Mouse (Mus musculus) midbrain, postnatal 0 days (tissue): ENCODE measurements around the gene Gm14124. TPM values are rescaled to one million over a fixed set of nuclear protein-coding genes. Genes with fewer than 3 reads are reported as not detected.
A peak's percentile ranks its signal among the peaks of the same experiment; 100 is the strongest.
"Not testable (repeated sequence)": the region's sequence is repeated elsewhere in the genome, so short reads cannot be mapped to it uniquely, and the experiment has no call there.

ENCODE experiments used
- ATAC-seq: fragments of 200-750 bp; cut with Nextera tagmentation; 2 replicates; pipeline ENCODE4 v1.8.0; 2017; ENCODE audit warnings: moderate number of reproducible peaks, mild to moderate bottlenecking, moderate TSS enrichment, moderate library complexity; ENCODE audit not compliant: low FRiP score
- DNase-seq: peaks from one replicate; pipeline ENCODE4 v3.0.0-alpha.2; 2015; ENCODE audit warnings: low spot score
- H3K27ac ChIP-seq: fragments of 300-500 bp; sonication (generic); 2 replicates; pipeline ENCODE4 v1.5.1; 2014; ENCODE audit warnings: low read depth, mild to moderate bottlenecking, low read length, mixed read lengths
- H3K27me3 ChIP-seq: fragments of 300-500 bp; sonication (generic); 2 replicates; pipeline ENCODE4 v1.6.1; 2014; ENCODE audit warnings: low read length, control low read depth, mixed read lengths; ENCODE audit not compliant: insufficient read depth
- H3K36me3 ChIP-seq: fragments of 300-500 bp; sonication (generic); 2 replicates; pipeline ENCODE4 v1.6.1; 2014; ENCODE audit warnings: low read length, control low read depth, mixed read lengths; ENCODE audit not compliant: insufficient read depth
- H3K4me1 ChIP-seq: fragments of 300-500 bp; sonication (generic); 2 replicates; pipeline ENCODE4 v1.6.1; 2014; ENCODE audit warnings: mild to moderate bottlenecking, control low read depth, antibody characterized with exemption, low read length, mixed read lengths; ENCODE audit not compliant: insufficient read depth
- H3K4me2 ChIP-seq: fragments of 300-500 bp; sonication (generic); 2 replicates; pipeline ENCODE4 v1.6.1; 2014; ENCODE audit warnings: low read depth, mild to moderate bottlenecking, low read length, mixed read lengths; ENCODE audit not compliant: poor library complexity, severe bottlenecking
- H3K4me3 ChIP-seq: fragments of 300-500 bp; sonication (generic); 2 replicates; pipeline ENCODE4 v1.5.1; 2014; ENCODE audit warnings: low read depth, mild to moderate bottlenecking, low read length, moderate library complexity
- H3K9ac ChIP-seq: fragments of 300-500 bp; sonication (generic); replicated peaks from 2 replicates; pipeline ENCODE4 v1.6.1; 2014; ENCODE audit warnings: mild to moderate bottlenecking, low read length, moderate library complexity, mixed read lengths; ENCODE audit not compliant: poor library complexity, severe bottlenecking
- H3K9me3 ChIP-seq: fragments of 300-500 bp; sonication (generic); 2 replicates; pipeline ENCODE4 v1.6.1; 2016; ENCODE audit warnings: low read length, control low read depth
- CTCF ChIP-seq: IDR thresholded peaks from 2 replicates; pipeline ENCODE4 v1.5.1; 2016; ENCODE audit warnings: antibody characterized with exemption, mild to moderate bottlenecking
- WGBS: fragments of 180-500 bp; shearing (Covaris S2); extraction: QIAGEN DNeasy Blood & Tissue Kit; methylation state at CpG from one replicate; pipeline ENCODE4 v1.1.7; 2014; 5-methylcytosine and 5-hydroxymethylcytosine counted together
- polyA plus RNA-seq: library from polyadenylated mRNA; unstranded; fragments of >200 nt; fragmentation: Nextera tagmentation; extraction: Ambion mirVana; gene quantifications from 2 replicates; pipeline ENCODE4 v1.2.1, GENCODE M21; 2015
- total RNA-seq: library from RNA; depleted of rRNA; stranded (reverse); fragments of >200 nt; gene quantifications from 2 replicates; pipeline ENCODE4 v1.2.3, GENCODE M21; 2014; rRNA removed

Gm14124 gene
- 0.09 TPM in 1 of 2 replicates, not detected in the other for total RNA-seq
- not detected in 2 replicates for polyA plus RNA-seq

- H3K36me3 ChIP-seq, DNase-seq, H3K4me3 ChIP-seq, H3K27me3 ChIP-seq, H3K9me3 ChIP-seq, H3K9ac ChIP-seq, H3K4me1 ChIP-seq, H3K27ac ChIP-seq, H3K4me2 ChIP-seq, ATAC-seq: not testable (repeated sequence)
- WGBS: 85% methylated on average over 4 of the region's 4 CpGs
Measured at GRCm38 (mm10) chr2:150257291-150257690, at the start of gene Gm14124. Gm14124 (plus strand) TSS chr2:150257517.

- H3K9ac ChIP-seq, H3K27ac ChIP-seq, H3K27me3 ChIP-seq, H3K9me3 ChIP-seq, H3K4me1 ChIP-seq, H3K36me3 ChIP-seq: not testable (repeated sequence)
- DNase-seq (peak; percentile 51), ATAC-seq (peak; percentile 99)
- WGBS: 1% methylated on average over 15 of the region's 15 CpGs
- Histone ChIP-seq H3K4me2 (peak within 1 kb of the TSS; percentile 39), H3K4me3 (peak within 1 kb of the TSS; percentile 37)
Measured at GRCm38 (mm10) chr2:150217600-150218362, 39.5 kb upstream of the Gm14124 start, which contains the start of gene Zfp937. Zfp937 (plus strand) TSS chr2:150218073.

GRCm38 (mm10) chr2:150218363-150218725 is 39.0 kb upstream of the Gm14124 start:
- not testable (repeated sequence) for H3K27ac ChIP-seq, H3K36me3 ChIP-seq, H3K9me3 ChIP-seq, H3K27me3 ChIP-seq, H3K4me1 ChIP-seq, H3K9ac ChIP-seq
- peak; percentile 55; the same call in 1 of the 2 replicates for ATAC-seq
- peak overlapping the region; percentile 37 for H3K4me3 ChIP-seq
- peak overlapping the region; percentile 39; the same call in 1 of the 2 replicates for H3K4me2 ChIP-seq
- whole genome bisulfite sequencing: 2% methylated on average over 2 of the region's 4 CpGs
- DNase-seq: peak; percentile 1

- not testable (repeated sequence) for ATAC-seq, H3K9ac ChIP-seq, H3K4me3 ChIP-seq, H3K9me3 ChIP-seq, H3K4me1 ChIP-seq, DNase-seq, H3K36me3 ChIP-seq, H3K27ac ChIP-seq, H3K4me2 ChIP-seq, H3K27me3 ChIP-seq
Measured at GRCm38 (mm10) chr2:150223263-150223662, 34.1 kb upstream of the Gm14124 start.

GRCm38 (mm10) chr2:150243211-150243610 is 14.1 kb upstream of the Gm14124 start:
- no peak for TF ChIP-seq CTCF
- Histone ChIP-seq H3K27ac (no peak overlapping the region), H3K27me3 (no peaks in the 10 kb centered on the region), H3K9ac (no peak overlapping the region), H3K4me1 (no peaks in the 10 kb centered on the region), H3K4me2 (no peak overlapping the region), H3K36me3 (no peaks in the 10 kb centered on the region), H3K4me3 (no peak overlapping the region), H3K9me3 (peaks cover 24% of the 10 kb centered on the region; the same call in 1 of the 2 replicates)
- DNase-seq (no peak), ATAC-seq (no peak)
- WGBS: 91% methylated on average over 2 of the region's 2 CpGs

GRCm38 (mm10) chr2:150255491-150255890 is 1.8 kb upstream of the Gm14124 start, which contains the start of gene Gm21994:
Gm21994 (minus strand) TSS chr2:150255591.
- H3K27me3 ChIP-seq, H3K9ac ChIP-seq, H3K9me3 ChIP-seq, H3K4me1 ChIP-seq, H3K4me2 ChIP-seq, H3K4me3 ChIP-seq, H3K27ac ChIP-seq, ATAC-seq, DNase-seq, H3K36me3 ChIP-seq: not testable (repeated sequence)
- WGBS: 57% methylated on average over 2 of the region's 2 CpGs

- 70% methylated on average over 2 of the region's 2 CpGs for WGBS
Measured at GRCm38 (mm10) chr2:150256861-150257260, 456 bp upstream of the Gm14124 start.

More at GRCm38 (mm10) chr2:150256861-150257260, 456 bp upstream of the Gm14124 start:
- H3K27me3 ChIP-seq, H3K27ac ChIP-seq, H3K9me3 ChIP-seq, H3K9ac ChIP-seq, ATAC-seq, H3K36me3 ChIP-seq, H3K4me2 ChIP-seq, H3K4me3 ChIP-seq, H3K4me1 ChIP-seq, DNase-seq: not testable (repeated sequence)
